Mouse (Mus musculus): ENCODE measurements around the gene Ppm1n.

Ppm1n gene

GRCm38 (mm10) chr7:19279581-19280114, at the start of gene Ppm1n:
Gene Ppm1n, minus strand, starts transcription at chr7:19280064.
- no peak for DNase-seq

- no peak for DNase-seq
Observed at GRCm38 (mm10) chr7:19328425-19328824, 48.6 kb upstream of the Ppm1n start.

GRCm38 (mm10) chr7:19327782-19328181, 47.9 kb upstream of the Ppm1n start:
- DNase-seq = no peak

GRCm38 (mm10) chr7:19327128-19327527, 47.3 kb upstream of the Ppm1n start:
- DNase-seq = no peak

GRCm38 (mm10) chr7:19326359-19326758, 46.5 kb upstream of the Ppm1n start:
- no peak for DNase-seq

GRCm38 (mm10) chr7:19325262-19326199, 45.7 kb upstream of the Ppm1n start:
- DNase-seq = no peak

GRCm38 (mm10) chr7:19324221-19324620, 44.4 kb upstream of the Ppm1n start:
- no peak for DNase-seq

- no peak for DNase-seq
Observed at GRCm38 (mm10) chr7:19322489-19322888, 42.6 kb upstream of the Ppm1n start.

- no peak for DNase-seq
Observed at GRCm38 (mm10) chr7:19321464-19321863, 41.6 kb upstream of the Ppm1n start.

- DNase-seq = no peak
Observed at GRCm38 (mm10) chr7:19320637-19321036, 40.8 kb upstream of the Ppm1n start.

- DNase-seq = peak; percentile 83 to 85
Observed at GRCm38 (mm10) chr7:19319906-19320305, 40.0 kb upstream of the Ppm1n start.

GRCm38 (mm10) chr7:19319458-19319857, 39.6 kb upstream of the Ppm1n start:
- no peak for DNase-seq

- no peak for DNase-seq
Observed at GRCm38 (mm10) chr7:19318676-19319075, 38.8 kb upstream of the Ppm1n start.

- DNase-seq = no peak
Observed at GRCm38 (mm10) chr7:19318201-19318600, 38.3 kb upstream of the Ppm1n start.

- DNase-seq = no peak
Observed at GRCm38 (mm10) chr7:19316451-19317161, 36.7 kb upstream of the Ppm1n start.

GRCm38 (mm10) chr7:19314033-19314432, 34.2 kb upstream of the Ppm1n start:
- no peak for DNase-seq

- DNase-seq = no peak
Observed at GRCm38 (mm10) chr7:19311991-19312390, 32.1 kb upstream of the Ppm1n start.

GRCm38 (mm10) chr7:19309884-19310641, 30.2 kb upstream of the Ppm1n start, which contains the start of gene Fosb:
Gene Fosb, minus strand, starts transcription at chr7:19310051.
- DNase-seq = peak; percentile 84 to 90

- DNase-seq = no peak
Observed at GRCm38 (mm10) chr7:19309278-19309883, 29.5 kb upstream of the Ppm1n start.

GRCm38 (mm10) chr7:19308454-19309277, 28.8 kb upstream of the Ppm1n start:
- peak; percentile 91 to 92 for DNase-seq

GRCm38 (mm10) chr7:19307739-19308453, 28.0 kb upstream of the Ppm1n start:
- DNase-seq = peak in 1 of 2 experiments; percentile 47

Data from thymus, adult 18-20 months (tissue).